Mouse (Mus musculus) frontal cortex, postnatal 14 days (tissue): ENCODE data around the gene Sept9.

Experiments used
- DNase-seq, 2 experiments: peaks; one replicate each; pipeline ENCODE4 v3.0.0; 2022; ENCODE audit warnings: low spot score in 2 of 2

The Sept9 gene

DNA sequence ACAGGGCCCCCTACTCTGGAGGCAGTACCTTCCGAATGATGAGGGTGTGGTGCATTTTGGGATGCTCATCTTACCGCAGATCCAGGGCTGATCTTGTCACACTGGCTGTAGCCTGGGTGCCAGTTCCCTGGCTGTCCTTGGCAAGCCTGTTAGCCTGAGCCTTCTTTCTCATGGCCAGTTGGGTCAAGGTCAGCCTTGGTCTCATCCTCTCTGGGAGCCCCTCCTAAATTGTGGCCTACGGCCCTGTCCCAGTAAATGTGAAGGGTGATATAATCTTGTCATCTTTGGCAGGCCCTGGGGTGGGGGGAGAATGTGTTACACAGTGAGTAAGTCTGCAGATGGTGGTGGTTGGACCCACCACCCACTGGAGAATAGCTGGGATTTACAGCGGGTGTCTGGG, 147.8 kb downstream of the Sept9 start:
- no peak for DNase-seq

DNA sequence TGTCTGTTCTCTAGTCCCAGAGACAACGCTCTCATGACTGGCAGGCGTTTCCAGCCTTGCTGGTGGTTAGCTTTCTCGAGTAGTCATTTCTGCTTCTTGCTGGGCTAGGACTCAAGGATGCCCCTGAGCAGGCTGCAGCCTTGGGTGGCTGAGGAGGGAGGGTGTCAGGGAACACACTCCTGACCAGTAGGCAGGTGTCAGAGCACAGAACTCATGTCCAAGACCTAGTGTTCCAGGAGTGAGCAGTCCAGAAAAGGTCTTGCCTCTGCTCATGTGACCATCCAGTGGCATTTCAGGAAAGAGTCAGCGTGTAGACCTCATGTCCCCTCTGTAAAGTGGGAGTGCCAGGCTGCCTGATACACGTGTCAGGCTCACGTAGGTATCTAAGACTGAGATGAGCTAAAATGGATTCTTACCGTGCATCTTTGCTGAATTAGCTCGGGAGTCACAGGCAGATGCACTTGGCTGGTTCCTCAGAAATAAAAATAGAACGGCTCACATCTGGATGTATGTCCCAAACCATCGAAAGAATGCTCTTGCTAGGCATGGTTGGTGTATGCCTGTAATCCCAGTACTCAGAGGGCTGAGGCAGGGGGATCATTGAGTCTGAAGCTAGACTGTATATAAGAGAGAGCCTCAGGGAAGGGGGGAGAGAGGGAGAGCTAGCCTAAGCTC, 149.1 kb downstream of the Sept9 start:
- no peak for DNase-seq

DNA sequence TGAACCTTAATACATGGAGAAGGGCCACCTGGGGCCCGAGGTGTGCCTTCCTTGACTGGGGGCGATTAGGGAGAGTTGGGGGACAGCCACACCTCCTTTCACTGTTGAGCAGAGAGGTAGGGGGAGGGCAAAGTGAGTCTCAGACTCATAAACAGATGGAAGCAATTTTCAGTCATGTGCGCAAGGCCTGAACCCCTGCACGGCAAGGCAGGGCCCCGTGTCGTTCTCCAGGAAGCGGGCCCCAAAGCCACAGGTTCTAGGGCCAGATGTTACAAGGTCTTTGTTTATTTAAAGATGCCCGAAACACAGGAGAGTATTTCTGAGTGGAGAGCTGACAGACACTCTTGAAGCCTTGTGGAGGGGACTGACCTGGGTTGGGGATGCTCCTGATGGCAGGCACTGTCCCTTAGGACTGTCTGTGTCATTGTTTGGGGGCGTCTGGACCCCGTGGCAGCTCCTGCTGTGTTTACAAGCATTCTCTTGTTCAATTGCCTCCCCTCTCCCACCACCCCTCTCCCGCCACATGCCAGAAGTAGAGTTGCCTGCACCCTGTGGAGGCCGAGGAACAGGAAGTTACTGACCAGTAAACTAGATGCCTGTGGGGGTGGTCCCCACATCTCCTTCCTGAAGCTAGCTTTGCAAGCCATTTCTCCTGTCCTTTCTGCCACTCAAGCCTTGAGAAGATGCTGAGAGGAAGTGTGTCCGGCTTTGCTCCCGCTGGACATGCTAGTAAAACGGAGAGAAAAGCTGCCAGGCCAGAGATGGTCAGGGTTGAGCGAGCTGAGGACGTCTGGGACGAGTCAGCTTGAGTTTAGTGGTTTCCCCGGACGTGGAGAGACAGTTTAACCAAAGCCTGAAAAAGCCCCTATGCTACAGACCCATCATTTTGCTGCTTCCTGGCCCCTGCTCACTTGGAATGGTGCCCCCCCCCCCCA, 150.2 kb downstream of the Sept9 start:
- no peak for DNase-seq

DNA sequence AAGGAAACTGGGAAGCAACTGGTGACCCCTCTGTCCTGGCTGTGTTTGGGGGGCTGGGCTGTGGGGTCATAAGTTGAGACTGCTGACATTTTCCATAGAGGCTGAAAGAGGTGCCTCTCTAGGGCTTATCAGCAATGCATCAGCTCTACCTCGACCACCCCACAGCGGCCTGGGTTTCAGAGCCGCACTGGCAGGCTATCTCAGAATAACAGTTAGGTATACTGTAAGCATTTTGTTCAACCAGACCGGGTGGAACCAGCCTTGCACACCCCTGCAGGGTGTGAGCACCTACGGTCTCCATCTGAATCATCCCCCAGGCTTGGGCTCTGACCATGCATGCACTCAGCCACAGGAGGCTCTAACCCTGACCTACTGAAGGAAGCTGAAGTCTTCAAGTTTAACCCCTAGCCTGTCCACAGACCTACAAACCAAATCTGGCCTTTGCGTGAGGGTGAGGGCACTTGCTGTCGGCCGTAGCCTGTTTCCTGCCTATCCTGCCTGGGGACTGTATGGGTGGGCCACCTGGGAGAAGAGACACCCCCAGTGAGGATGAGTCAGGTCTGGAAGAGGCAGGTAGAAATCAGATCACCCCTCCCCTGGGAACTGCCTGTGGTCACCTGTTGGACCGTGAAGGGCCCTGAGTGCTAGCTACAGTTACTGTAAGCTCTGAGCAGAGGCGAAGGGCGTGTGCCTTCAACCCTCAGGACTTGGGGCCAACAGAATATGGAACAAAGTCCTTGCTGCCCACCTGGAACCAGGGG, 151.2 kb downstream of the Sept9 start:
- DNase-seq, result no peak

DNA sequence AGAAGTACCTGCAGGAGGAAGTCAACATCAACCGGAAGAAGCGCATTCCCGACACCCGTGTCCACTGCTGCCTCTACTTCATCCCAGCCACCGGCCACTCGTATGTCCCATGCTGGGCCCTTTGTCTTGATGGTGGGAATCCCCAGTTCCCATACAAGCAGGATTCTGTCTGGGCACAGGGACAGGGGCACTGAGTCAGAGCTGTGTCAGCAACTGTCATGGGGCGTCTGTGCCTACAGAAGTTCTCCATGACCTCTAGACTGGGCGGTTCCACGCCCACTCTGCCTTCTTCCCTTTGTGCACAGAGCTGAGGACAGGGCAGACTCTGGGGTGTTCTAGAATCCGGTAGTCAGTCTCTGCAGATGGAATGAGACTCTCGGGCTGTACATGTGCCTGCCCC, 153.7 kb downstream of the Sept9 start:
- DNase-seq, result no peak

DNA sequence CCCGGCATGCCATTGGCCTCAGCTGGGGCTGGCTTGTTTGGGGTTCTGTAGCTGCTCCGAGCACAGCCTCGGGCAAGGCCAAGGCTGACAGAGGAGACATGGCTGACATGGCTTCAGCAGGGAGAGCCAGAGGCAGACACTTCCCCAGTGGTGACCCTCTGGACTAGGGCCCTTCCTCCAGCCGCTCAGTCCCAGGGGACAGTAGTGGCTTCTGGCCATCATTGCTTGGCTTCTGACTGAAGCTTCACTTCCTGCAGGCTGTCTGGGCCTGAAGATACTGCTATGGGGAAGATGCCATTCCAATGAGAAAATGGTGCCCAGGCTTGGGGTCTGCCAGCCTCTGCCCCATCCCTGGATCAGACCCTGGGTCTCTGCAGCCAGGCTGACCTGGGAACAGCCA, 154.6 kb downstream of the Sept9 start:
- no peak for DNase-seq

DNA sequence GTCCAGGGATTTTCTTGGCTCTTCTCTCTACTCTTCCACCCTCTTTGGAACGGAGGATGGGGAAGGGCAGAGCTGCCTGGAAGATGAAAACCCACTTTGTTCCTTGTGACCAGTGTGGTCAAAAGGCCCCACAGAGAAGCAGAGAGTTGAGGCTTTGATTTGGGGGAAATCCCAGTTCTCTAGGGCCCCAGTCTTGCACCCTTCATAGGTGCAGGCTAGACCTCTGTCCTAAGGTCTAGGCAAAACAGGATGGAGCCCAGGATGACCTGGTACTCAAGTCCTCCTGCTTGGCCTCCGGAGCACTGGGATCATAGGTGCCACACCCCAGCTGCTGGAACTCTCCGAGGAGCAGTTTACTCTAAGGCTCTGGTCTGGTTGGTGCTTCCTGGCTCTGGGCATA, 157.5 kb downstream of the Sept9 start:
- DNase-seq, result no peak

DNA sequence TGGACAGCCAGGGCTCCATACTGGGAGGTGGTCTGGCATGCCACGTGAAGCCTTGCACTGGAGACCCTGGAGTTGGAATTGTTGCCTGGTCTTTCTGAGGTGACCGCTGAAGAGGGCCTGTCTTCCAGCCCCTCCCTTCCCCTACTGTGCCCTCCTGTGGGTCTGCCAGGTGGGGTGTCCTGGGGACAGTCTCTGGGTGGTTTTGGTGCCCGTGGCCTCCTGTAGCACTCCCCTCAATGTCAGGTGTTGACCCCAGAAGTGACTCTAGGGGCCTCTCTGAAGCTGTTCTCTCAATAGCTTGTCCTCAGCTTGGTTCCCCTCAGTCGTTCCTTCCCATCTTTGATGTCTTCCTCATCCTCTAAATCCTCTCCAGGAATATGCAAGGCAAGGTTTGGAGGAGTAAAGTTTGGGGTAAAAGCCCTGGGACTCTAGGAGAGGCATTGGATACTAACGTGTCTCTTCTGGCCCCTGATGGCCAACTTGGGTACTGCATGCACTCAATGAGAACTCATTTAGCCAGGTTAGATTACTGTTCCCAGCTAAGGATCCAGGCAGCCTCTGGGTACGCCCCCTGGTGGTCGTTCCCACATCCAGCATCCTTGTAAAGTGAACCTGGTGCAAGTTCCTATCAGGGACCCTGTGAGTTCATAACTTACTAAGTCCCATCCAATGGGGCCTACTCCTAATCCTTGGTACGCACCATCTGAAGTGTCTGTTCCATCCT, 158.6 kb downstream of the Sept9 start:
- peak; percentile 84 to 95 for DNase-seq

DNA sequence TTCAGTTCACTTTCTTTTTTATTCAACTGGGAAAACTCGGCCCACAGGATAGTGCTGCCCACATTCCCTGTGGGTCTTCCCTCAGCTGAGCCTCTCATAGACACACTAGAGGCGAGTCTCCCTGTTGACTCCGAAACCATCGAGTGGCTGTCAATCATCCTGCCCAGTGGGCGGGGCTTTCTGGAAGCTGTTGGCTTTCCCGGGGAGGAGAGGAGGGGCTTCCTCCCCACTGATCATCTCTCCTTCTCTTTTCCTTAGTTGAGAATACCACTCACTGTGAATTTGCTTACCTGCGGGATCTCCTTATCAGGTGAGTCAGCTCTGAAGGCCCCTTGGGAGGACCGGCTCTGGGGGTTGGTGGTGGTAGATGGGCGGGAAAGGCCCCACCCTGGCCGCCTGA, 159.7 kb downstream of the Sept9 start:
- DNase-seq, result no peak

DNA sequence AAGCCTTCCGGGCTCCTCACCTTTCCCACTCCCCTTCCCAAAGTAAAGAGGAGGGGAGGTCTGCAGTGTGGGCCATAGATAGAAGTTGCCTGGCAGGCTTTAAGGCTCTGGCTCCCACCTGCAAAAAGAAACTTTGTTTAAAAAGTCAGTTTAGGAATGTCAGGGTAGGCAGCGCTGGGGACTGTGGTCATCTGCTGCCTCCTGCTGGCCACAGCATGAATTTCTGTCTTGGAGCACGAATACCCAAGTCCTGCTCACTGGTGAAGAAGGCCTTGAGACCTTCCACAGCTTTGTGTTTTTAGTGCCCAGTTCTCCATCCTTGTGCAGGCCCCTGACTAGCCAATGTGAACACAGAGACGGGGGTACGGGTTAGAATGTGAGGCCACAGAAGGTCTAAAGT, 160.4 kb downstream of the Sept9 start:
- DNase-seq, result peak in 1 of 2 experiments; percentile 67

DNA sequence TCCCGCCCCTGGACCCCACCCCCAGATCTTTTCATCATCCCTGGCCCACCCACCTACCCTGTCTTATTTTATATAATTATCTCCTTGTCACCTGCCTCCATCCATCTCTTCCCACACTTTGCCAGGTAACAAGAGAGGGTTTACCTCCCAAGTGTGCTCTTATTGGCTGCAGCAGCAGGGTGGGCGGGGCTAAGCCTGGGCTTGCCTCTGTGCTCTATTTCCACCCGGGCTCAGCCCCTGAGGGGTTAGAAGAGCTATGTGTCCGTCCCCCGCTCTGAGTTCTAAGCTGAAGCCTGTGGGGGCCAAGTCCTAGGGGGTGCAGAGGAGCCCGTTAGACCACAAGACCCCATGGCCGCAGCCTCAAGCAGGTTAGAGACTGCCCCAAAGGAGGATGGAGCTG, 161.1 kb downstream of the Sept9 start:
- no peak for DNase-seq

DNA sequence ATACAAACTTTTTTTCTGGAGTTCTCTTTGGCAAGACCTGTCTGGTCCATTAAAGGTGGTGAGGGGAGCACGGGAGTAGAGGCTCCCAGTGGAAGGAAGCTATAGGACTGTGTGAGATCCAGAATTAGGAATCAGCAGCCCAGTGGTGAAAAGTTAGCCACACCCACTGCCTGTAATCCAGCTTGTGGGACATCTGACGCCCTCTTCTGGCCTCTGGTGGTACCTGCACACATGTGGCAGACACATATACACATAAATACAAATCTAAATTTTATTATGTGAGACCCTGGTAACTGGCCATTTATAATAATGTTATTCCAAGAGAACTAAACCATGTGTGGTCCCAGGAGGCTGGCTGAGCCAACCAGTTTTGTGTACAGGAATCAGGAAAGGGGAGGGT, 162.8 kb downstream of the Sept9 start:
- DNase-seq, result no peak

DNA sequence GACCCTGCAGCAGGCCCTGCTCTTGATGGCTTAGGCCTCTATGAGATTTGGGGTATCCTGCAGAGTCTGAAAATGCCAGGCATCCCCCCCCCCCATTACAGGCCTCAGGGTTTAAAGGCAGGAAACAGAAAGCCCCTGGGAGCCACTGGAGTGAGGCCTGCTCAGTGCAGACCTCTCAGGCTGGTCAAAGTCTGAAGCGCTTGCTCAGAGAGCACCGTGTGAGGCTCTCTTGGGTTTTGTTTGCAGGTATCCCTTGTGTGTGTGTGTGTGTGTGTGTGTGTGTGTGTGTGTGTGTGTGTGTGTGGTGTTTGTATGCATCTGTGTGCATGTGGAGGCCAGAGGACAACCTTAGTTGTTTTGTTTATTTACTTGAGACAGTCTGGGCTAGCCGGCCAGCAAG, 164.5 kb downstream of the Sept9 start:
- no peak for DNase-seq

DNA sequence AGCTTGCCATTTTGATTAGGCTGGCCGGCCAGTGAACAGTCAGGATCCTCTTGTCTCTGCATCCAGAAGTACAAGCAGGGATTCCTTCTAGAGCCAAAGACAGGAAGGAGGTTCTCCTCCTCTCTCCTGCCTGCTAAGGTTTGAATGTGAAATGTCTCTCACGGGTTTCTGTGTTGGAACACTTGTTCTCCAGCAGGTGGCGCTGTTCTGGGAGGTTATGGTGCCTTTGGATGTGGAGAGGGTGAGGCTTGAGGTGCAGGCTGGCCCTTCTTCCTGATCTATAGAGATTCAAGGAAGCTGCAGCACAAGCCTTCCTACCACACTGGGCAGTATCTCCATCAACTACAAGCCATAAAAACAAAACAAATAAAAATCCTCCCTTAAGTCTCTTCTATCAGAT, 167.0 kb downstream of the Sept9 start:
- DNase-seq, result no peak

DNA sequence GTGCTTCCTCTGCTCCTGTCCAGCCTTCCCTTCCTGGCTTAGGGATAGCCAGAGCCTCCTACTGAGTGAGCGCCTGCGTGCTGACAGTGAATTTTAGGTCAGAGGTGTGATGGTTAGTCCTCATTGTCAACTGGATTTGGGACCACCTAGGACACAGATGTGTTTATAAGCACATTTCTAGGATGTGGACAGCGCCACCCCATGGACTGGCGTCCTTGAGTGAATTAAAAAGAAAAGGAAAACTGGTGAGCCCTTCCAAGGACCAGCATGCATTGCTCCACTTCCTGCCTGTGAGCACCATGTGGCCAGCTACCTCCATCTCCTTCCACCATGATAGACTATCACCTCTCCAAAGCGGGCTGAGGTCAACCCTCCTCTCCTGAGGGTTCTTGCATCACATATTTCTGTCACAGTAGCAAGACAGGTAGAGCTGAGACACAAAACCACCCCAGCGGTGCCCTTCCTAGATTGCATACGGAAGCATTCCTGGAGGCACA, 167.4 kb downstream of the Sept9 start:
- DNase-seq, result no peak

DNA sequence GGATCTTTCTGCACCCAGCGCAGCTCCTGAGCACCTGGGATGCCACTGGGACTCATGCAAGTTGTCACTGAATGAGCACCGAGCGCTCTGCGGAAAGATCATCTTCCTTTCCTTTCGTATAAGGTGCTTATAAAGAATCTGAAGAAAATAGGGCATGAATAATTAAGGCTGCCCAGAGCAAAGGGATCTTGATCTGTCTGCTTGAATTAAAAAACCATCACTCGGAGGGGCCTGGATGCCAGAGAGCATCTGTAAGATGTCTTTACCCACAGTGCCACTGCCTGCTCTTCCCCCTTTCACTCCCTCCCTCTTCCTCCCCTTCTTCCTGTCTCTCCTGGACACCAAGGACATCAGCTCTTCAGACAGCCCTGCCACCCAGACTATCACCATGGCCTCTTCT, 168.5 kb downstream of the Sept9 start:
- DNase-seq, result no peak

DNA sequence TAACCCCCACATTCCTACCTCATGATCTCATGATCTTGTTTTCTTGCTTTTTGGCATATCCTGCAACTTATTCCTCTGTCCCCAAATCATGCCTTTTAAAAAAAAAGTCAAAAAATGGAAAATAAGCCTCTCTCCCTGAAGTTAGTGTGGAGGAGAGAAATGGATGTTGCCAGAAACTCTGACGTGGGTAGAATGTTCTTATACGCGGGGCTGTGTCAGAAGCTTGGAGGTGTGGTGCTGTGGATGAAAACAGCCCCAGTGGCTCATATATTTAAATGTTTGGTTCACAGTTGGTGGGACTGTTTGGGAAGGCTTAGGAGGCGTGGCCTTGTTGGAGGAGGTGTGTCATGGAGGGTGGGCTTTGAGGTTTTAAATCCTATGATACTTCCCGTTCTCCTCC, 169.9 kb downstream of the Sept9 start:
- DNase-seq, result no peak

DNA sequence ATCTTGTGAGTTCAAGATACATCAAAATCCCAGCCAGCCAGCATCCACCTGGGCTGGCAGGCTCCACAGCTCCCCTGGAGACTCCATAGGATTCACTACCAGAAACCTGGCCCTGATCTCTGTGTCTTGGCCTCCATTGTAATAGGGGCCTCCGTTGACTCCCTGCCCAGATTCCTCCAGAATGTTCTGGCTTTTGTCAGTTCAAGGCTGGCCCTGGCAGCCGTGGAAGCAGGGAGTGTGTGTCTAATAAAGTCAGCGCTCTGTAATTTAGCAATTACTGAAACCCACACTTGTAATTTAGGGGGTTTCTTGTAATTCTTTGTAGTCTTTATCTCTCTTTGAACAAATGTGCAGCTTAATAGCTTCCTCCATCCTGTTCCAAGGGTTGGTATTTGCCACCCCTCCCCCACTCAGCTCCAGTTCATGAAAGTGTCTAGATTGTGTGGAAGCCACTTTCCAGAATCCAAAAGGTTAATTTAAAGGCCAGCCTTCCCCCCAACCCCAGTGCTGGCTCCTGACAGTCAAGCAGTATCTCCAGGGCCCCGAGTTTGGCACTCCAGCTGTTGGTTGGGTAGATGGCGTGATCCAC, 170.9 kb downstream of the Sept9 start:
- no peak for DNase-seq

DNA sequence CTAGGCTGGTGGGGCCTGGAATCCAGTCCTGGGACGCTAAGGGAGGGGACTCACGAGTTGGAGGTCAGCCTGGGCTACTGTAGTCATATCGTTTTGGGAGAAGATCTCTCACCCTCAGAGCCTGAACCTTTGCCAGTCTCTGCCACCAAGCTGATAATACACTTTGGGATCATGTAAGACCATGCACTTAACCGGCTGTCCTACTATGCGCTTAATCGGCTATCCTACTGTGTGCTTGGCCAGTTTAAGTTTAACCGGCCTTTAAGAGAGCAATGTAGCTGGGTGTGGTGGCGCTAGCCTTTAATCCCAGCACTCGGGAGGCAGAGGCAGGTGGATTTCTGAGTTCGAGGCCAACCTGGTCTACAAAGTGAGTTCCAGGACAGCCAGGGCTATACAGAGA, 173.1 kb downstream of the Sept9 start:
- no peak for DNase-seq

DNA sequence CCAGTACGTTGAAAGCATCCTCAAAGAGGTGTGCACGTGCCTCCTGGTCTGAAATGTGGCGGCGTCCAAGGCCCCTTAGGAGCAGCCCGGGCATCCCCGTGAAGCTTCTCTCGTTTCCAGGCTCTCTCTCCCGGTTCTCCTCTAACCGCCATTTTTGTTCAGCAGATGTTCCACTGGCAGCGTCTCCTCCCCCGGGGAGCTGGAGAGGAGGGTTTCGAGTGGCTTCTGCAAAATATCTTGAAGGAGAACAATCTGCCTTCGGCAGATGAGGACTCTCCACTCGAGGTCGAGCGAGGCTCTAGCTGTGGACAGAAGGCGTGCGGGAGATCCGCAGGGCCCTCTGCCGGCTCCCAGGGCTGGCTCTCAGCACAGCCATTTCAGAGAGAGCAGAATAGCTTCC, 173.7 kb downstream of the Sept9 start:
- no peak for DNase-seq

DNA sequence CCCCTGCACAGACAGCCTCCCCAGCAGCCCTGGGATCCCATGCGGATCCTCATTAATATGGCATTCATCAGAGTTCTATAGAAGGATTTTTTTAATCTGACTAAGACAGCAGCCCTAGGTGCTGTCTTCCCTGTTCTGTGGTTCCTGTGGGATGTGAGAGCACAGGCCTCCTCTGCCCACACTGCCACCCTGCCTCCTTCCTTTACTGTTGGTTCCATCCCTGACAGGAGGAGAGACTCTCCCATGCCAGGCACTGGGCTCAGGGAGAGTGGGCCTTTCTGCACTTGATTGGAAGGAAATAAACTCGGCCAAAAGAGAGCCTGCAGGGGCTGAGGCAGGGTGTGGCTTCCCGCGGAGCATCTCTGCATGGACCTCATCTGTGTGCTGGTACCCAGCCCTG, 174.4 kb downstream of the Sept9 start:
- DNase-seq, result no peak
